Mouse (Mus musculus): ENCODE results near the gene Kitl.

Kitl gene

DNA sequence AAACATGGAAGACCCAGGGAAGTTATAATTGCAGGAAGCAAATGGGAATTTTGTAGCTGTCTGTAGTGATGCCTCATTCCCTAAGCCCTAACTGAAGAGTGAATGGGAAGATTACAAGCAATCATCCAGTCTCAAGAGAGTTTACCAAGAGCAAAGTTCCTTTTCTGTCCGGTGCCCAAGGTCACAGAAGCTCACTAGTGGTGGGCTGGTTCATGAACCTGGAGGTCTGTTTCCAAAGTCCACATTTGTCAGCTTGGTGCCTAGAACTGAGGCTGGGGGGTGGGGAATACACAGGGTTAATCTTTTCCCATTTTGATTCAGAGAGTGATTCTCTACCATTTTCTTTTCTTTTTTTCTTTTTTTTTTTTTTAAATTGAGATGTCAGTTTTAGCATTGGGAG lies 11.3 kb downstream of the Kitl start:
- in situ Hi-C loops (cut with MboI; ENCODE audit: low sequenced_read_pairs) = no loop called here

DNA sequence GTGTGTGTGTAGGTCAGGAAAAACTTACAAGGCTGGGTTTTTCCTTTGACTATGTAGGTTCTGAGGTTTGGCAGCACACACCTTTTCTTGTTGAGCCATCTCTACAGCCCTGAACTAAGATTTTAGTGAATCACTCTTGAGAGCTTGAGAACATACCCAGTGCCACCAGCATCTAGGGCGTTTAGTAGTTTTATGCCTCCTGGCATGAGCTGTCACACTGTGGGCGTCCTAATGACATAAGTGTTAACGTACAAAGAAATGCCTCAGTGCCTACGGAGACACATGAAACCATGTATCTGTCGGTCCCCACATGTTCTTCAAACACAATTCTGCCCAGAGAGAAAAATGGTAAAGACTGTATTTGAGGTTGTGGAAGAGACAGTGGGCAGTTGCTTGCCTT lies 15.0 kb downstream of the Kitl start:
- in situ Hi-C loops (cut with MboI; ENCODE audit: low sequenced_read_pairs) = no loop called here

DNA sequence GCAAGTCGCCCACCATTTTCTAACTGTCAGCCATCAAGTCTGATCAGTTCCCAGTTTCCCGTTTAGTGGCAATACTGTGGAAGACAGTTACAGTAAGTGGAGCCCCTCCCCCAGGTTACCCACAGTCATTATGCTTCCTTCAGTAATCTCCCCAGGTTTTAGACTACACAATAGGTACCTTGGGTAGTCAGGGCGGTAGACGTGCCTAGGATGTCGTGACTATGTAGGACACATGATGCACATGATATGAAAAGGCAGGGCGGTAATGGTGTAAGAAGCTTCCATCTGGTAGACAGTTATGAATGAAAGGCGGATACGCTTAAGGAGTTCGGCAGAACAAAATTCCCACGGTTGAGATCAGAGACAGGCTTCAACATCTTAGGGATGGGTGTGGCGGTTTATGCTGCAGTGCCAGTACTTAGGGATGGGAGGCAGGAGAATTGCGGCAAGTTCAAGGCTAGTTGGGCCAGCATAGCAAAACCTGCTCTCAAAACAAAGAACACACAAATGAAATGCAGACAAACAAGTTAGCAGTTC lies 15.6 kb downstream of the Kitl start:
- in situ Hi-C loops (cut with MboI; ENCODE audit: low sequenced_read_pairs) = no loop called here

DNA sequence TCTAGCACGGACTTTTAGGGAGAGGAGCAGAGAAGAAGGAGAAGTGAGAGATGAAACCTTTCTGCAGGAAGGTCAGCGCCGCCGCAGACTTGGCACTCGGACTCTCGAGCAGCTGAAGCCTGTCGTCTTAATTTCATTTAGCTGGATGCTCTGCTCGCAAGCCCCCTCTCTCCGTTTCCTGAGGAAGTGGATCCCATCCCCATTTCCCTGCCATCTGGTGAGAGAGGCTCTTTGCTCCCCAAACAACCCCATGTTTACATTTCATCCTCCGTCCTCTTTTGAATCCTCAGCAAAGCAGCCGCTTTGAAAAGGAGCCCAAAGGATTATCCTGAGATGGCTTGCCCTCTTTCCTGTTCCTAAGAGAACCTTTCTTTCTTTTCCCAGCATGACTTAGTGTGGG lies 16.2 kb downstream of the Kitl start:
- in situ Hi-C loops (cut with MboI; ENCODE audit: low sequenced_read_pairs) = no loop called here

DNA sequence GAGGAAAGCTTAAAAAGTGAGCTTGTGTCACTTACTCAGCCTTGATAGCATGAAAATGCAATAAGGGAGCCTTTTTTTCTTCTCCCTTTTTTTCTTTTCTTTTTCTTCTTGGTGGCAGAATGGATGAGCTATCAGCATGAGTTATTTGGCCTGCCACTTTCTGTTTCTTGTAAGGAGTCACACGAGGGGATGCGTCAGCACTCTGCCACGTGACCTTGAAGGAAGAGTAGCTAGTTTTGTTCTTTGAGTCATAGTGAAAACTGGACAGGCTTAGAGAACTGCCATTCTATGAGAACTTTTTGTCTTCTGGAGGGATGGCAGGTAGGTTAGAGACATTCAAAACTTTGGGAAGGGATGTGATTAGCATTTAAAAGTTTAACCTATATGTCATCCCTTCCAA lies 17.1 kb downstream of the Kitl start:
- in situ Hi-C loops (cut with MboI; ENCODE audit: low sequenced_read_pairs) = no loop called here

DNA sequence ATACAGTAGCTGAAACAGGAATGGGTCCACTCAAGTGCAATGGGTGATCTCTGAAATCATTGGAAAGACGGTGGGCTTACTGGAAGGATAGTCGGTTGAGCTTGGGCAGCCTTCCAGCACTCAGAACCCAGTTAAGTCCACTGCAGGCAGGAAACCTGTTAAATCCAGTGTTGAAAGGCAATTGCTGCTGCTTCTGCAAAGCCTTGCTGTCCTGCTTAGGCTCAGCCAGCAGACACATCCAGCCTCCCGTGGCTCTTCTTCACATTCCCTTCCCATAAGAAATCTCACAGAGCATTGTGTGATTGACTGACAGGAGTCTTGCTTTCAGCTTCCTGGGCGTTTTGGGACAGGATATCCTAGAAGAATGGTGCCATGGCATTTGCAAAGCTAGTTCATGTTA lies 20.6 kb downstream of the Kitl start:
- in situ Hi-C loops (cut with MboI; ENCODE audit: low sequenced_read_pairs) = no loop called here

DNA sequence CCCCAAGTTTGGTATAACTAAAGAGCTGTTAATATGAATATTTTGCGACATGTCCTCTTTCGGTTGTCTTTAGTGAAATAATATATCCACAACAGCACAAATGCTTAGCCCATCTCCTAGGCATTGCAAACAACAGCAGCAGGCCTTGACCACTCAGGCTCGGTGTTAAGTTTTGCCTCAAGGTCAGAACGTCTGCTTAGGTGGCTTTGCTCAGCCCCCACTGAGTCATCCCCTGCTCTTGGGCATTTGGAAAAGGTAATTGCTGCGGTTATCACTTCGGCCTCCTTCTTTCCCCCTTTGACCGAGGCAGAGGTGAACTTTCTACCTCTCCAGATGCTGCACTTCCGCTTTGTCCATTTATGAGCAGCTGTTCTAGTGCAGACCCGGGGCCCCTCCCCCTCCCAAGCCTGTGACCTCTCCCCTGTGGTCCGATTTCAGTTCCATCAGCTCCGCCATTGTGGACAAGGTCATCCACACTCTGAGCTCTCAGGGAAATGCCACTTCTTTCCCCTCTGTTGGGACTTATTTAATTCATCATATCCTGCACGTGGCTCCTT lies 23.0 kb downstream of the Kitl start:
- in situ Hi-C loops (cut with MboI; ENCODE audit: low sequenced_read_pairs) = no loop called here

DNA sequence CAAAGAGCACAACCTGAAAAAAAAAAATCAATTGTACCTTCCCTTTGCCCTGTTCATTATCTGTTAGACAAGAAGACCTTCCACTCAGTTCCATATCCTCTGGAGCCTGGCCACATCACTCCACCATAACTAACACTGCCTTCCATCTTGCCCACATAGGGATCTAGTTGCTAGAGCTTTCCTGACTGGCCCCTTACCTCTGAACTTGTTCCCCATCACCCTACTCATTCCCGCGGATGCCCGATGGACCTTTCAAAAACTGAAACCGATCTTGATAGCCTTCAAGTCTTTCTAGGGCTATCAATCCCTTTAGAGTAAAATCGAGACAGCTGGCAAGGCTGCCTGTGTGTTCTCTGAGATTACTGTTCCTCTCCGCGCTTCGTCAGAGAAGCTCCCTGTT lies 23.6 kb downstream of the Kitl start:
- in situ Hi-C loops (cut with MboI; ENCODE audit: low sequenced_read_pairs) = no loop called here

DNA sequence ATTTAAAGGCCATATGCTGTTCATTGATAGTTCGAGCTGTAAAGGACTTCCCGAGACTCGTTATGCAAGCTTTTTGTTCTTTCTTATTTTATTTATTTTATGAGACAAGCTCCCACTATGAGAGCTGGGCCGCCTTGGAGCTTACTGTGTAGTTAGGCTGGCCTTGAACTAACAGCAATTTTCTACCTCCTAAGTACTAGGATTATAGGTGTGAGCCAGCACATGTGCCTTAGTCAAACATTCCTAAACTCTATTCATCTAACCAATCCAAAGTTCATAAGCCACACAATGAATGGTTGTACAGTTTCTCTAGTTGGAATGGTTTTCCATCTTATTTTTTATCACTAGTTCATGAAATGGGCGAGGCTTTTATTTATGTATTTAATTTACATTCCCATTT lies 28.3 kb downstream of the Kitl start:
- in situ Hi-C loops (cut with MboI; ENCODE audit: low sequenced_read_pairs) = no loop called here

DNA sequence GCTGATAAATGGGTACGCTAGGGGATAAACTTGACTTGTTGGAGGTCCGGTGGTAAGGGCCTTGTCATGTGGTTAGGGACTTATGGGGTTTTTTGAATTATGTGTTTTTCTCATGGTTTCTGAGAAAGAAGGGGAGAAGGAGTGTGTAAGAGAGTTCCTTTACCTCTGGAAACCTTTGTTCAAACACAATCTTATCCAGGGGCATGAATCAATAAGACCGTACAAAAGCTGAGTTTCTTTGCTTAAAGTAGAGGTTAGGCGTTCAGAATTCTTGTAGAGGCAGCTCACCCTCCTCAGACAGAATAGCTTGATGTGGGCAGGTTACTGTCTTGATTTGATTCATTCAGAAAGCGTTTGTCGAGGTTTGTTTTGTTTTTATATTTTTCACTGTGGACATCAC lies 28.7 kb downstream of the Kitl start:
- in situ Hi-C loops (cut with MboI; ENCODE audit: low sequenced_read_pairs) = no loop called here

DNA sequence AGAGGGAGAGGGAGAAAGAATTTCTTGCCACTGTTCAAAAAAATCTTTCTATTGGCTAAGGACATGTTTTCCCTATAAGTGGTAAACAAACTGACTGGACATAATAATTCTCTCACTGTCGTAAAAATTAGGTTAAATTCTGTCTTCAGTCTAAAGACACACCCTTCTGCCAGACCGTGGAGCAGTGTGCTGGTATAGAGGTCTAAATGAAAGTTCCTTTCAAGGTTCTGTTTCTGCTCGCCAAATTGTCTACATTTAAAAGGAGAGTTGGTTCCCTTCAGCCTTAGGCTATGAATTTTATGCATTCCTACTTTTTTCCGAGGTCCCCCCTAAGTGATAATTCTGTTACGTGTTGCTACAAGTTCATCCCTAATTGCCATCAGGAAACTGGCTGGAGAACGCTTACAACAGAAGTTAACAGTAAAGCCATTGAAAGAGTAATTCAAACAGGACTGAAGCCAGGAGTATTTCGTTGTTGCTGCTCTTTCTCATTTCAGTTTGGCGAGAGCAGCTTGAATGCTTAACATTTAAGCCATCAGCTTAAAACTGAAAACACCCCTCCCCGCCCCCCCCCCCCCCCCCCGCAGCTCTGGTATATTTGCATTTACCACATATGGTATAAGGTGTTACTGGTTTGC lies 35.8 kb downstream of the Kitl start:
- in situ Hi-C loops (cut with MboI; ENCODE audit: low sequenced_read_pairs) = no loop called here

DNA sequence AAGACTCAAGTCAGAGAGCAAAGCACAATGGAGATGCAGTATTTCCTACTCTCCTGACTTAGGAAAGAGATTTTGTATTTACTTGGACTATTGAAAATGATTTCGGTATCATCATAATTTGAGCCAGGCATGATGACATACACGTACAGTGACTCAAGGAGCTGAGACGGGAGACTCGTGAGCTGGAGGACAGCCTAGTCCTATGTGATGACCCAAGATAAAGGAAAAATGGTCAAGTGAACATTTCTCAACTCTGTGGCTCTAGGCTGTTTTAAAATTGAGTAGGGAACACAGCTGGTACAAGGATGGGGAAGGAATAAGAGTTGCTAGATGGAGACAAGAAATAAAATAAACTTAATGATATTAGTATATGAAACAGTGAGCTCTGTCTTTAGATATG lies 37.0 kb downstream of the Kitl start:
- in situ Hi-C loops (cut with MboI; ENCODE audit: low sequenced_read_pairs) = no loop called here

DNA sequence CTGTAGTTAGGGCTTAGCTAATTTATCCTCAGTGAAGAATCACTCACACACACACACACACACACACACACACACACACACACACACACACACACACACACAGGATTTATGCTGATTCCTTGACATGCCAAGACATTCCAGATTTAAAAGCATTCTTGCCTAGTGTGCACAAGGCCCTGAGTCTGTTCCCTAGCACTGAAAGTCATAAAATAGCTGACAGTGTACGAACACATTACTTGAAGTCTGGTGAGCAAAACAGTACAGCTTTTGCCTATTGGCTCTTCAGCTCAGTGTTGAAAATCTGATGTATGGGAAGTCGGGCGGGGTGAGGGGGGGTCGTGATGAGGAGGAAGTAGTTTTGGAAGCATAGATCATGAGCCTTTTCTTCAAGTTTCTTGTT lies 37.5 kb downstream of the Kitl start:
- in situ Hi-C loops (cut with MboI; ENCODE audit: low sequenced_read_pairs) = no loop called here

DNA sequence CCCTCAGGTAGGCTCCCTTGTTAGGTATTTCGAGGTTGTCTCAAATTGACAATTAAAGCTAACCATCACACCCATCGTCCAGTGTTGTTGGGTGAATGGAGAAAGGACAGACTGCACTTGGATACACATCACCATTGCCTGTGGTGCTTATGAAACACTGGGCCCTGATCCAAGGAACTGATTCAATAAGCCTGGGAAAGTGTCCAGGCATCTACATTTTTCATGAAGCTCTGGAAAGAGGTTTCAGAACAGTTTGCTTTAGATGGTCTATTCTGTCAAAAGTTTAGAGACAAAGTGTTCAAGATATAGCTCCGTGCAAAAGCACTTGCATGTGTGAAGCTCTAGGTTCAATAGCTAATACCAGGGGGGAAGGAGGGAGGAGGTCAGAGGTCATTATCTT lies 38.6 kb downstream of the Kitl start:
- in situ Hi-C loops (cut with MboI; ENCODE audit: low sequenced_read_pairs) = no loop called here

DNA sequence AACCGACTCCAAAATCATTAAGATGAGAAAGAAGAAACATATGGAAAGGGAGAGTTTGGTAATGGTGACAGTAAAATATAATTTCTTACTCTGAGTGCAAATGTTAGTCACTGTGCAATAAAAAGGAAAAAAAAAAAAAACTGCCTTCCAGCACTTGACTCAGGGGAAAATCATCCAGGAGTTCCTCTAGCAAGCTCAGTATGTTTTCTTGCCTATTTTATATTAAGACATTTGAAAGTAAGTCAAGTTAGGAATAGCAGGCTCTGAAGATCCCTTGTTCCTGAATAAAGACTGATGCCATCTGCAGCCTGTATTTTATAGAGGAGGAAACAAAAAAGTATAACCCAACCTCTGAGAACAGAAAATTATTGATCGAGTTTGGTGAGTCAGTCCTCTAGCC lies 39.7 kb downstream of the Kitl start:
- in situ Hi-C loops (cut with MboI; ENCODE audit: low sequenced_read_pairs) = no loop called here

DNA sequence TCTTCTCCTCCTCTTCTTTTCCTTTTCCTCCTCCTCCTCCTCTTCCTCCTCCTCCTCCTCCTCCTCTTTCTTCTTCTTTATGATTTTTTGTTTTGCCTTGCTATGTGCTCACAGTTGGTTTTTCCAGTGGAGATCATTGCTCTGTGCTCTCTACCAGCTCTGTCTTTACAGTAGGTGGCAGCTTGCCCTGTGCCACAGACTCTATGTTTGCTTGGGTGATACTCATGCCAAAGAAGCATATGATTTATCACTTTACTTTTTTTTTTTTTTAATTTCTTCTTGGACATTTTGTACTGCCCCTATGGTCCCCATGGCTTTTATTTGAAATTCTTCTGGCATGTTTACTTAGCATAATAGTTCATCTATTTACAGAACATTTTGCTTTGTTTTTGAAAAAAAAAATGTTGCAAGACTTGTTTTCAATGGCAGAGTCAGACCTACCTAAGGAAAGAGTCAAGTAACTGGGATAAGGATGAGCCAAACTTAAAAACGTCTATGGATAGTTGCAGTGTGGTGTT lies 41.7 kb downstream of the Kitl start:
- in situ Hi-C loops (cut with MboI; ENCODE audit: low sequenced_read_pairs) = no loop called here

DNA sequence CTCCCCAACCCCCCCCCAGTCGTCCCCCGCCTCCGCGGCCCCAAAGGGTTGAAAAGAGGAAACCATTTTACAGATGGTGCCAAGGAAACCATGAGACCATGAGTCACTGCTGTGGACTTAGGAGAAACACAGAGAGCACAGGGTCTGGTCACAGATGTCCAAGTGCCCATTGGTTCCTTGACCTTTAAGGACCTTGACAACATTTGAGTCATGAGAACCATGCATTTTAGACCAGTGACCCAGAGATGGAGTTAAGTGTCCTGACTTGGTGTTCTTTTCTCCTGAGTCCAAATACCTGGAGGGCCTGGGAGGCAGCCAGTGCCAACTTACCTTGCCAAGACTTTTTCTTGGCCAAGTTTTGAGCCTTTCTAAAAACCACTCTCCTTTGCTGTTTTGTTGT lies 43.9 kb downstream of the Kitl start:
- in situ Hi-C loops (cut with MboI; ENCODE audit: low sequenced_read_pairs) = no loop called here

DNA sequence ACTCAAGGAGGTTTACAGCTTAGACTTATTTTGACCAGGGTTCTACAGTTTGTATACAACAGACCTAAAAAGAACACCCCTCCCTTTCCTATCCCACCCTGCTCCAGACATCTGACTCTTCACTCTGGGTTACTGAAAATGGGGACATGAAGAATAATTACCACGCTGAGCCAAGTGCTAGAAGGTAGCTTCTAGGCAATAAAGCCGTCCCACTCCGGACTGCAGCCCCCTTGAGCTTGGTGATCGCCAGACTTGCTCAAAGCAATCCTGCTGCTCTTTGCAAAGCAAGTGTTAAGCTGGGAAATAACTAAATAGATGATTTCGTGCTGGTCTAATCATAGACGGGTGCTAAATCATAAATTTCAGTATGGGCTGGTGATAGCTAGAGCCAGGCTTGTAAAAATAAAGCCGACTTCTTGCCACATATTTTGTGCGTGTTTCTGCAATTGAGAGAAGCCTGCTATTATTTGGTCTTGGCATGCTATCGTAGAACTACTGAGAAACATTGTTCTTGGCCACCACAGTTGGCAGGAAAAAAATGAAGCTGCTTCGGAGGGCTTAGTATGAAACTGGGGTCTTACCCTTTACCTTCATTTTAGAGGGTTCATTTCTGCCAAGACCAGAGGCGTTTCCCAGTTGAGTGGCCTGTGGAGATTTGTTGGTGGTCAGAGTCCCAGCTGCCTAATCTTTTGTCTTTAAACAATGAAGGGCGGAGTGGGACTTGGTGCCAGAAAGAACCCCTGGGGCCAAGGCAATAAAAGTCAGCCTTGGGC lies 50.3 kb downstream of the Kitl start:
- in situ Hi-C loops (cut with MboI; ENCODE audit: low sequenced_read_pairs) = no loop called here

DNA sequence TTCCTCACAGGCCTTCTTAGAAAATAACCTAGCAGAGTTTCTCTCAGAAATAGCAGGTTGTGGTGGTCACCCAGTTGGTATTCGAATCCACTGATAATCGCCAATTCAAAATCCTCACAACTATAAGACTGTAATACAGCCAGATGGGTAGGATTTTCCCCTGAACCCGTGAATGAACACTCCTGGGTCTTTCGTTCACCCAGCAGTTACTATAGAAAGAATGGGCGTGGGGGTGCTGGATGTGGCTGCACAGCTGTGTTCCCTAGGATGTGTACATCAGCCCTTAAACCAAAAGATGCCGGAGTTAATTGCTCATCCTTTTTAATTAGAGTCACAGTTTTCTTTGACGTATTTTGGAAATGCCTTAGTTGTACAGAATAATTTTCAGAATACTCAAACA lies 50.9 kb downstream of the Kitl start:
- in situ Hi-C loops (cut with MboI; ENCODE audit: low sequenced_read_pairs) = no loop called here

DNA sequence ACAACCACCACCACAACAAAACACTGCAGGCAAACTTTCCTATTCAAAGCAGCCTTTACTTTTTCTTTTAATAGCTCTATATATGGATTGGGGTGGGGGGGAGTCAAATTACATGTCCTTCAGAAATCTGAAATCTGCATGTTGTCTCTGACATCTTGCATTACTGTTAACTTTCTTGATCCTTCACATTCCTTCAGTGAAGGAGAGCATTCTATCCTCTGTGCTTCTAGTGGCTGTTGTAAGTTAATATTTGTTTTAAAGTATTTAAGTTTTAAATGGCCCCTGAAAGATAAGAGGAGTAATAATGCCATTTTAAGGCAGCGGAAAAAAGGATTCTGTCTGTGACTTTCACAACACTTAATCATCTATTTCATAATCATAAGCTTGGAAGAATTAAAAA lies 57.2 kb downstream of the Kitl start:
- in situ Hi-C loops (cut with MboI; ENCODE audit: low sequenced_read_pairs) = no loop called here

DNA sequence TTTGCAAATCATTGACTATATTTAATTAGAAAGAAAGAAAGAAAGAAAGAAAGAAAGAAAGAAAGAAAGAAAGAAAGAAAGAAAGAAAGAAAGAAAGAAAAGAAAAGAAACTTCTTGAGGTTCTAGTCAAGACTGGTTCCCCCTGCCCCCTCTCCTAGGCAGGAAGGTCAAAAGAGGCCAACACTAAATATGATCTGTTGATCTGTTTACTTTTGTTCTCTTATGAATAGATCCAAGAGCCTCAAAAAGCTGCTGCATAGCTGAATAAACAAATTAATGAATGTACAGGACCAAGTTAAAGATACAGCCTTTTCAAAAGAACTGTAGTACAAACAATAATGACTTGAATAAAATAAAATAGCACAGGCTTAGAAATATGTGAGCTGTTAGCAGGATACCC lies 57.7 kb downstream of the Kitl start:
- in situ Hi-C loops (cut with MboI; ENCODE audit: low sequenced_read_pairs) = no loop called here

DNA sequence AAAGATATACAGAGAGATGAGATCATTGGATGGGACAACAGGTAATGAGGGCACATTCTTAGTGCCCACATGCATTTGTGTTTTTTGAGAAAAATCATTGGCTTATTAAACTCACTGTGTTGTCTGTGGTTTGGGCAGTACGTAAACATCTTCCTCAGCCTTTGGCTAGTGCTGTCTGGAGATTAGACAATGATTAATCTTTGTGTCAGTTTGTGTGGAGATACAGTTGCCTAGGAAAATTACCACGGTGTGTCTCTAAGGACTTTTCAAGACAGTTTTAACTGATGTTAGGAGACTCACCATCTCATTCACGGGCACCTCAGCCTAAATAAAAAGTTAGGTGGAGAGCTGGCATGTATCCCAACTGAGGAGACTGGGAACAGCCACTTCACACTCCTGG lies 85.7 kb downstream of the Kitl start:
- in situ Hi-C loops (cut with MboI; ENCODE audit: low sequenced_read_pairs) = no loop called here
